Mouse (Mus musculus) small intestine, adult 2 months (tissue): ENCODE measurements around the gene Apbb2.

Experiments
- CTCF ChIP-seq: fragments of 200-500 bp; IDR thresholded peaks from 2 replicates; pipeline ENCODE4 v1.5.1; 2012; ENCODE audit warnings: low read depth, mild to moderate bottlenecking, control low read depth, inconsistent platforms, low read length, moderate library complexity, mixed read lengths; ENCODE audit not compliant: insufficient replicate concordance, insufficient read length; ENCODE audit errors: extremely low read depth
- POLR2A ChIP-seq: fragments of 200-500 bp; IDR thresholded peaks from 2 replicates; pipeline ENCODE4 v1.6.1; 2012; ENCODE audit warnings: low read depth, mild to moderate bottlenecking, control low read depth, inconsistent platforms, low read length, moderate library complexity

- TF ChIP-seq CTCF (no peak), POLR2A (no peak)
Observed at GRCm38 (mm10) chr5:66610270-66610669, 8.3 kb downstream of the Apbb2 start.
